Mouse (Mus musculus) bone marrow, adult 2 months (tissue): ENCODE data around the gene Fmnl2.

ENCODE experiments used
- CTCF ChIP-seq: fragments of 200-500 bp; IDR thresholded peaks from 2 replicates; pipeline ENCODE4 v1.5.1; 2011; ENCODE audit warnings: low read length, control low read depth; ENCODE audit not compliant: control insufficient read depth, insufficient read depth
- POLR2A ChIP-seq: fragments of 200-500 bp; IDR thresholded peaks from 2 replicates; pipeline ENCODE4 v1.6.1; 2011; ENCODE audit warnings: low read depth, mild to moderate bottlenecking, control low read depth, low read length, borderline replicate concordance; ENCODE audit not compliant: control insufficient read depth

GRCm38 (mm10) chr2:53057291-53057690, 199.6 kb downstream of the Fmnl2 start:
- no peak for TF ChIP-seq POLR2A
- TF ChIP-seq CTCF, result no peak
